Mouse (Mus musculus) embryonic fibroblast, embryonic 13.5 days (primary cell): ENCODE measurements at regions not wholly inside any gene's neighbourhood (a gene's known extent, or its start where the extent isn't known, plus 50 kb on each side); places are given as distances from the start of the nearest gene placed in this dataset.

Source experiments
- H3K27ac ChIP-seq: 2 replicates; pipeline ENCODE4 v1.5.1; 2012; ENCODE audit warnings: low read length, control low read depth, inconsistent platforms; ENCODE audit not compliant: insufficient read depth
- H3K4me1 ChIP-seq: 2 replicates; pipeline ENCODE4 v1.6.1; 2011; ENCODE audit warnings: low read length; ENCODE audit not compliant: control insufficient read depth, insufficient read depth
- H3K4me3 ChIP-seq: 2 replicates; pipeline ENCODE4 v1.5.1; 2011; ENCODE audit warnings: mild to moderate bottlenecking, control low read depth, low read length; ENCODE audit not compliant: insufficient read depth
- CTCF ChIP-seq: IDR thresholded peaks from 2 replicates; pipeline ENCODE4 v1.5.1; 2011; ENCODE audit warnings: mild to moderate bottlenecking, control low read depth, low read length, moderate library complexity, borderline replicate concordance; ENCODE audit not compliant: insufficient read depth
- POLR2A ChIP-seq: IDR thresholded peaks from 2 replicates; pipeline ENCODE4 v1.6.1; 2011; ENCODE audit warnings: low read depth, mild to moderate bottlenecking, control low read depth, low read length, moderate library complexity

DNA sequence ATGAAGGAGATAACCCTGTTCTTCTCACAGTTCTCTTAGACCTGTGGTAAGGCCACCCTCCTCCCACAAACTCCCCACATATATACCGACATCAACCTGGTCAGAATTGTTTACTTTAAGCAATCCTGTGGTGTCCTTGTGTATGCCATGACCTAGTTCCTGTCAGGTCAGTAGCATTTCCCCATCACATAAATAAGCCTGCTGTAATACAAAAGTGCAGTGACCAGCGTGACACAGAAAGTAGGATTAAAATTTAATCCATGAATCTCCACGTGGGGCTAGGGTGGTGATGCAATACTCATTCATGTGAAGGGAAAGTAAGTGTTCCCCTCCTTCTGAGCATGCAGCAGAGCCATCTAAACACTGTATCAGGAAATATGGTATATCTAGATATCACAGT lies 923.2 kb upstream of the Lrrc6 start:
- Histone ChIP-seq H3K27ac (no peak overlapping the region), H3K4me3 (no peak overlapping the region), H3K4me1 (no peaks in the 10 kb centered on the region; the same call in 1 of the 2 replicates)
- TF ChIP-seq POLR2A (no peak), CTCF (no peak)

DNA sequence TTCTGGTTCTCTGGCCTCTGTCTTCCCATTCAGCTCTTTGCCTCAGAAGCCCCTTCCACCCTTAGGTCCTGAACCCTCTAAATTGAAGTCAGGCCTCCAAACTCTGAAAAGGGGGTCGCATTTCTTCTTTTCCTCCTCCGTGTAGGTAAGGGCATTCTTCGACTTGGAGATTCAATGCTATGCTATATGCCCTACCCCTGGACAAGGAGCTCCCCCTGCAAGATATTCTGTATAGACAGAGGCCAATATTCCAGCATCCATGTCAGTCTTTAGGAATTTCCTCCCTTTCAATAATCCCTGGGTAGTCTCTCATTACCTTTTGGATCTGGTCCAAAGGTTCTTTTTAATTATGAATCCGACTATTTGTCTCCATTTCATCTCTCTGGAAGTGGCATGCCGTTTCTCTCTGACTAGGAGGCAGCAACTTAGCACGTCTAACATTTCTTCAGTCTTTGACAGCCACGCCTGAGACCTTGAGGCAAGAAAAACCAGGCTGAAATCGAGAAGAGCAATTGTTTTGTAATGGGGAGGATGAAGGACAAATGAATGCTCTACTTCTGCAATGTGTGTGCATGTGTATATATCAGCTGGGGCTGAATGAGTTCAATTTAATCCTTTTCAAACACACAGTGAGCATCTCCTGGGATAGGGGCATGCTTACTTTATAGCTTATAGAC lies 921.7 kb upstream of the Lrrc6 start:
- no peak for TF ChIP-seq POLR2A
- TF ChIP-seq CTCF = no peak
- Histone ChIP-seq H3K4me1 (no peaks in the 10 kb centered on the region; the same call in 1 of the 2 replicates), H3K4me3 (no peak overlapping the region), H3K27ac (no peak overlapping the region)

- TF ChIP-seq POLR2A (no peak), CTCF (no peak)
- Histone ChIP-seq H3K4me1 (no peaks in the 10 kb centered on the region; the same call in 1 of the 2 replicates), H3K27ac (no peak overlapping the region), H3K4me3 (no peak overlapping the region)
Observed at GRCm38 (mm10) chr15:67420776-67421175, 920.1 kb upstream of the Lrrc6 start.

GRCm38 (mm10) chr15:67419733-67420132 lies 919.0 kb upstream of the Lrrc6 start:
- TF ChIP-seq CTCF = no peak
- no peak for TF ChIP-seq POLR2A
- Histone ChIP-seq H3K4me1 (no peaks in the 10 kb centered on the region; the same call in 1 of the 2 replicates), H3K27ac (no peak overlapping the region), H3K4me3 (no peak overlapping the region)

GRCm38 (mm10) chr15:67417742-67418163 lies 917.0 kb upstream of the Lrrc6 start:
- Histone ChIP-seq H3K4me3 (no peak overlapping the region), H3K4me1 (peaks cover 7% of the 10 kb centered on the region), H3K27ac (no peak overlapping the region)
- TF ChIP-seq POLR2A (no peak), CTCF (no peak)

GRCm38 (mm10) chr15:67415840-67416239 lies 915.1 kb upstream of the Lrrc6 start:
- Histone ChIP-seq H3K4me1 (peaks cover 7% of the 10 kb centered on the region; the same call in 1 of the 2 replicates), H3K27ac (no peak overlapping the region), H3K4me3 (no peak overlapping the region)
- no peak for TF ChIP-seq CTCF
- no peak for TF ChIP-seq POLR2A

DNA sequence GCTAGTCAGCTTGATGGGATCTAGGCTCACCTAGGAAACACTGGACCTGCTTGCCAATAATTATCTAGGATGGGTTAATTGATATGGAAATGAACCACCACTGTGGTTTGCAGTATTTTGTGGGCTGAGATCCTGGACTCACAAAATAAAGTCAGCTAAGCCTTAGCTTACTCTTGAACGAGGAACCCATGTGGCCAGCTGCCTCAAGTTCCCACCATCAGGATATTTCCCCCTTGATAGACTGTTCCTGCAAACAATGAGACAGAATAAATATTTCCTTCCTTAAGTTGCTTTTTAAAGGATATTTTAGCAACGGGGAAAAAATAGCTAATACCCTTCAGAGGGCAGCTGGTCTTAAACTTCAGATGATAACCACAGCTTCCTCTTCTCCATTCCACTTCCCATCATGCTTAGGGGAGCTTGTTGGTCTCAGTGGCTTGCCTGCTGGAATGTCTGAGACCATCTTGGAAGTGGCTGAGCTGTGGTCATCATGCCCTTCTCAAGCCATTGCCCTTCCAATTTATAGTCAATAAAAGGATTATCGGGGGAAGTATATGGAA lies 913.7 kb upstream of the Lrrc6 start:
- Histone ChIP-seq H3K4me3 (no peak overlapping the region), H3K27ac (no peak overlapping the region), H3K4me1 (peaks cover 7% of the 10 kb centered on the region; the same call in 1 of the 2 replicates)
- TF ChIP-seq CTCF (no peak), POLR2A (no peak)

- TF ChIP-seq POLR2A = no peak
- TF ChIP-seq CTCF = no peak
Observed at GRCm38 (mm10) chr15:67413581-67413980, 912.9 kb upstream of the Lrrc6 start.

DNA sequence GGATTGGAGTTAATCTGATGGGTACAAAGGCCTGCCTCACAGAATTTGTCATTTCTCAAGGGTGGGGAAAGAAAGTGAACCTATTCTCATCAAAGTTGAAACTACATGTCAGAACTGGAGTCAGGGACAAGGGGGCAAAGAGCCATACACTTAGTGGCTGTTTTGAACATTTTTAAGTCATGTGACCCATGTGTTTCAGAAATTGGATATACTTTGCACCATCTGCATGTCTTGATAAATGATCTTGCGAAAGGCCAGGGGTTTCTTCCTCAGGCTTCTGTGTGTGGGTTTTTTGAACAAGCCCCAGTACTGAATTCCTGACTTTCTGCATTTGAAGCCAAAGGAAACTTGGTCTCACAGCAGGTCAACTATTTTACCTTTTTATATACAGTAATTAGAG lies 911.7 kb upstream of the Lrrc6 start:
- Histone ChIP-seq H3K27ac (no peak overlapping the region), H3K4me1 (peaks cover 7% of the 10 kb centered on the region; the same call in 1 of the 2 replicates), H3K4me3 (no peak overlapping the region)
- no peak for TF ChIP-seq POLR2A
- no peak for TF ChIP-seq CTCF

More at GRCm38 (mm10) chr15:67413581-67413980, 912.9 kb upstream of the Lrrc6 start:
- Histone ChIP-seq H3K27ac (no peak overlapping the region), H3K4me1 (peaks cover 7% of the 10 kb centered on the region; the same call in 1 of the 2 replicates), H3K4me3 (no peak overlapping the region)

DNA sequence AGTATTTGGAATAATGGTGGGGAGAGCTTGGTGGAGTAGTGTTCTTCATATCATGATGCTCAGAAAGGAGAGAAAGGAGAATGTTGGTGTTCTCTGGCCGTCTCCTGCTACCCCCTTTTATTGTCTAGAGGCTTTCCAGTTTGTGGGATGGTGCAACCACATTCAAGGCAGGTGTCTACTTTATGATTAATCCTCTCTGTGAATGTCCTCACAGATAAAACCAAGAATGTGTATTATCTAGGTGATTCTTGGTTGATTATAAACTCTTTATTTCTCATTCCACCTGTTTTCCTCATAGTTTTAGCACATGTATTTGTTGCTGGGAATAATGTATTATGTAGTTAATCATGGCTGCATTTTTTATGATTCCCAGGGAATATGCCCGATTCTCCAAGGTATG lies 910.9 kb upstream of the Lrrc6 start:
- peaks cover 7% of the 10 kb centered on the region; the same call in 1 of the 2 replicates for H3K4me1 ChIP-seq
- TF ChIP-seq POLR2A (no peak), CTCF (no peak)
- H3K27ac ChIP-seq = no peak overlapping the region
- no peak overlapping the region for H3K4me3 ChIP-seq
